Mouse (Mus musculus) olfactory bulb, adult 2 months (tissue): ENCODE results near the gene Slc15a5.

Experiments
- CTCF ChIP-seq: fragments of 200-500 bp; IDR thresholded peaks from 2 replicates; pipeline ENCODE4 v1.5.1; 2012; ENCODE audit warnings: low read depth, mild to moderate bottlenecking, low read length, moderate library complexity; ENCODE audit not compliant: insufficient read depth
- POLR2A ChIP-seq: fragments of 200-500 bp; IDR thresholded peaks from 2 replicates; pipeline ENCODE4 v1.6.1; 2012; ENCODE audit warnings: mild to moderate bottlenecking, low read depth, low read length, moderate library complexity; ENCODE audit not compliant: insufficient read depth

DNA sequence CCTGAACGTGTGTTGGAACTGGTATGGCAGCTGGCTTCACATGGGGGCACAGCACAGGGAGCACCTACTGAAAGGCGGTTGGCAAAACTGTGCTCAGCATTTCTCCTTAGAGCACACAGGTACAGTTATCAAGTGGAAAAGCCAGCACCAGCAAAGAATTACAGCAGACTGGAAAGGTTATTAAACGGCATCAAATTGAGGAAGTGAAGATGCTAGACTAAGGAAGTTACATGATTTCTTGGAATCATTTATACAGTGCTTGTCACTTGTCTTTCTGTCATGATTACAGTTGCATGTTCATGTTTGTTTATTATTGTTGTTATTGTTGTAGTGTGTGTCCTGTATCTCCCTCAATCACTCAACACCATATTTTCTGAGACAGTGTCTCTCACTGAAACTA, 15.3 kb upstream of the Slc15a5 start:
- TF ChIP-seq CTCF (no peak), POLR2A (no peak)
